Mouse (Mus musculus): ENCODE measurements around the gene Ghr. TPM values are rescaled to one million over a fixed set of nuclear protein-coding genes. Genes with fewer than 3 reads are reported as not detected.
A peak's percentile ranks its signal among the peaks of the same experiment; 100 is the strongest.

Gene Ghr
- polyA plus RNA-seq, 1 experiment from 2014 or later, result 65.6 TPM

DNA sequence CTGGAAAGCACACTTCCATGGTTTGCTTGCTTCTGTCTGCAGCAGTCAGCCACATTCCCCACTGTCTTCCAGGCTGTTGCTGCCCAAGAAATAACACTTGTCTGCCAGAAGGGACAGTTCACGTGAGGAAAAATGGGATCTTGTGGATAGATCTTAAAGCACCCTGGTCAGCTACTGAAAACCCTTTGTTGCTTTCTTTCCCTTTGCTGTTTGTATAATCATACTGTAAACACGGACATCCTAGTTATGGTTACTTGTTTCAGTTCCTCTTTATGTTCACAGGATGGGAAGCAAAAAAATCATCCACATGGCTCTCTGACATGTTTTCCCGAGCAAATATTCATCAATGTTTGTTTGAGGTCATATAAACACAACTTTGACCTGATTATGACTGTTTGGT is 243.4 kb downstream of the Ghr start:
- DNase-seq (no peak), ATAC-seq (no peak)
- 65% methylated on average over 3 of the region's 3 CpGs for WGBS (ENCODE audit: insufficient replicate concordance)
- Histone ChIP-seq H3K4me2 (ENCODE audit: low read depth, low read length) (no peak overlapping the region), H3K4me1 (ENCODE audit: insufficient read depth) (no peaks in the 10 kb centered on the region), H3K9ac (replicated peaks) (no peak overlapping the region), H3K27me3 (ENCODE audit: insufficient read depth, low read length) (no peaks in the 10 kb centered on the region), H3K27ac (ENCODE audit: low read depth) (no peak overlapping the region), H3K36me3 (replicated peaks; ENCODE audit: insufficient read depth, low read length) (peaks cover 10% of the 10 kb centered on the region; the same call in 1 of the 2 replicates), H3K9me3 (ENCODE audit: low read length) (no peaks in the 10 kb centered on the region), H3K4me3 (ENCODE audit: low read depth, low read length) (no peak overlapping the region)
- TF ChIP-seq CTCF (IDR thresholded peaks at IDR 0.05; ENCODE audit: low read depth), result no peak
- no peak for TF ChIP-seq EP300 (IDR thresholded peaks at IDR 0.05; ENCODE audit: low read depth)

DNA sequence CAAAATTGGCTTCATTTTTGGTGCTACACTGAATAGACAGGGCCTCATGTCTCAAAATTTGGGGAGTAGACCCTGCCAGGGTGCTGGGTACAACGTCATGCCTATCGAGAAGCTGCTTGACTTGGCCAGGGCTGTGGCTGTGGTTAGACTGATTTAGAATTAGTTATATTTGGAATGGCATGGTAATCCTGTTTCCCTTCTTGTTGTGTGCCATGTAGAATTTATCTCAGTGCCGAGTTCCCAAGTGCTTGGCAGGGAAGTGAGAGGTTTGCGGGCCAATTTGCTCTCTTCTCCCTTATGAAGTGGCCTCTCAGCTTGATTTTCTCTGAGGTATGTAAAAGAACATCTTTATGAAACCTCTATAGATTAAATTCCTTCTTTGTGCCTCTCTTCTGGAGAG is 250.8 kb downstream of the Ghr start:
- no peaks in the 10 kb centered on the region for H3K4me1 ChIP-seq (ENCODE audit: insufficient read depth)
- H3K4me2 ChIP-seq (ENCODE audit: low read depth, low read length), result no peak overlapping the region
- ATAC-seq, result no peak
- no peak for TF ChIP-seq CTCF (IDR thresholded peaks at IDR 0.05; ENCODE audit: low read depth)
- no peak for TF ChIP-seq EP300 (IDR thresholded peaks at IDR 0.05; ENCODE audit: low read depth)
- 82% methylated on average over 4 of the region's 4 CpGs for WGBS (ENCODE audit: insufficient replicate concordance)
- H3K27me3 ChIP-seq (ENCODE audit: insufficient read depth, low read length), result no peaks in the 10 kb centered on the region
- no peaks in the 10 kb centered on the region; the same call in 1 of the 2 replicates for H3K36me3 ChIP-seq (replicated peaks; ENCODE audit: insufficient read depth, low read length)
- no peak overlapping the region for H3K27ac ChIP-seq (ENCODE audit: low read depth)
- no peak overlapping the region for H3K4me3 ChIP-seq (ENCODE audit: low read depth, low read length)
- DNase-seq, result no peak
- H3K9ac ChIP-seq (replicated peaks), result no peak overlapping the region
- no peaks in the 10 kb centered on the region for H3K9me3 ChIP-seq (ENCODE audit: low read length)

DNA sequence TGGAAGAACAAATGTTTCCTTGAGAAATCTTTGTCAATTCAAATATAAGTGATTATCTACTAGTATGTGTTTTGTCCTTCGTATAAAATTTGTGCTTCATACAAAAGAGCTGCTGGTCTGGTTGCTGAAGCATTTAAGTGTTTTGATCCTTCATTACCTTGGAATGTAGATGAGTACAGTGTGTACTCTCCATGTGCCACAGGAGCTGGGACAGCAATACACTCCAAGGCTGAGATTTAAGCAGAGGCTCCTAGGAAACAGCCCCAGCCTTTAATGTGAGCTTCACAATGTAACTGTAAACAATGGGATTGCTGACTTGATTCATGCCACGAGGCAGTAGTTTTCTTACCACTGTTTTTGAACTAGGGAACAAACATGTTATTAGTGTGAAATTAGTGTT is 251.5 kb downstream of the Ghr start:
- no peak for ATAC-seq
- no peaks in the 10 kb centered on the region for H3K9me3 ChIP-seq (ENCODE audit: low read length)
- H3K36me3 ChIP-seq (replicated peaks; ENCODE audit: insufficient read depth, low read length), result no peaks in the 10 kb centered on the region; the same call in 1 of the 2 replicates
- DNase-seq, result no peak
- no peak overlapping the region for H3K4me3 ChIP-seq (ENCODE audit: low read depth, low read length)
- no peak overlapping the region for H3K27ac ChIP-seq (ENCODE audit: low read depth)
- H3K9ac ChIP-seq (replicated peaks), result no peak overlapping the region
- WGBS (ENCODE audit: insufficient replicate concordance), result 64% methylated on average over 2 of the region's 2 CpGs
- no peak overlapping the region for H3K4me2 ChIP-seq (ENCODE audit: low read depth, low read length)
- no peaks in the 10 kb centered on the region for H3K27me3 ChIP-seq (ENCODE audit: insufficient read depth, low read length)
- TF ChIP-seq EP300 (IDR thresholded peaks at IDR 0.05; ENCODE audit: low read depth) (no peak), CTCF (IDR thresholded peaks at IDR 0.05; ENCODE audit: low read depth) (no peak)
- H3K4me1 ChIP-seq (ENCODE audit: insufficient read depth), result no peaks in the 10 kb centered on the region

DNA sequence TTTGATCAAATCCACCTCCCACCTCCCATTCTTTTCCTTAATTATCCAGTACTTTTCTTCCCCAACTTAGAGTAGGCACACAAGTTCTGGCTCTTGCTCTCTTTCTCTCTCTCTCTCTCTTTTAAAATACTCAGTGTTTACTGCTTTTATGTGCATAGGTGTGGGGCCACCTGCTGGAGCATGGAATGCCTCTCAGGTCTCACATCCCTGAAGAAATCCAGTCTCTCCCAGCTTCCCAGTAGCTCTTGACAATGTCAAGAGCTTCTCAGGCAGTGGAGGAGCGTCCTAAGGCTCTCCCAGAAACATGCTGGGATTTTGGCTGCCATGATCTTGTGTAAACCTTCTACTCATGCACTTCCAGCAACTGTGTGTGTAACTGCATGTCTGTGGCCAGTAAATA is 253.0 kb downstream of the Ghr start:
- ATAC-seq (no peak), DNase-seq (no peak)
- no peak overlapping the region for H3K4me3 ChIP-seq (ENCODE audit: low read depth, low read length)
- no peak overlapping the region for H3K4me2 ChIP-seq (ENCODE audit: low read depth, low read length)
- no peaks in the 10 kb centered on the region for H3K9me3 ChIP-seq (ENCODE audit: low read length)
- 76% methylated on average over 1 of the region's 1 CpGs for WGBS (ENCODE audit: insufficient replicate concordance)
- H3K9ac ChIP-seq (replicated peaks), result no peak overlapping the region
- H3K4me1 ChIP-seq (ENCODE audit: insufficient read depth), result no peaks in the 10 kb centered on the region
- no peaks in the 10 kb centered on the region for H3K27me3 ChIP-seq (ENCODE audit: insufficient read depth, low read length)
- no peak overlapping the region for H3K27ac ChIP-seq (ENCODE audit: low read depth)
- no peaks in the 10 kb centered on the region; the same call in 1 of the 2 replicates for H3K36me3 ChIP-seq (replicated peaks; ENCODE audit: insufficient read depth, low read length)
- 0 out of 2 replicates have a peak, but pooled peaks have one; percentile 4 for TF ChIP-seq CTCF (IDR thresholded peaks at IDR 0.05; ENCODE audit: low read depth)
- TF ChIP-seq EP300 (IDR thresholded peaks at IDR 0.05; ENCODE audit: low read depth), result no peak

DNA sequence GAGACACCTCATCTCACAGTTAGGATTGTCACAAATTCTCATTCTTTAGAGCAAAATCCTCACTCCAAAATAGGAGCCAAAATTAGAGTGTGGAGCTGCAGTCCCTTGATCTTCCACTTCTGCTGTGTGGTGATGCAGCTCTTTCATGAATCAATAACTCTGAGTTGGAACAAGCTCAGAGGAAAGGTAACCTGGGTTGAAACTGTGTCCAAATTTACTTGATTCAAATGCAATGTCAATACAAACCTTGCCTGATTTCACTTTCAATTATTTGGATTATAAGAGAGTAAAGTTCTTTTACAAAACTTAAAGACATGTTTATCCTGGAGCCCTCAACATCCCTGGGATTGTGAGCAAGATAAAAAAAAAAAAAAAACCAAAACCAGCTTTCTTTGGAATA is 260.3 kb downstream of the Ghr start:
- Histone ChIP-seq H3K9ac (replicated peaks) (no peak overlapping the region), H3K9me3 (ENCODE audit: low read length) (no peaks in the 10 kb centered on the region), H3K27me3 (ENCODE audit: insufficient read depth, low read length) (no peaks in the 10 kb centered on the region), H3K4me2 (ENCODE audit: low read depth, low read length) (no peak overlapping the region), H3K4me1 (ENCODE audit: insufficient read depth) (no peaks in the 10 kb centered on the region), H3K4me3 (ENCODE audit: low read depth, low read length) (no peak overlapping the region), H3K27ac (ENCODE audit: low read depth) (no peak overlapping the region), H3K36me3 (replicated peaks; ENCODE audit: insufficient read depth, low read length) (no peaks in the 10 kb centered on the region; the same call in none of the 2 replicates)
- no peak for TF ChIP-seq EP300 (IDR thresholded peaks at IDR 0.05; ENCODE audit: low read depth)
- no peak for TF ChIP-seq CTCF (IDR thresholded peaks at IDR 0.05; ENCODE audit: low read depth)
- no peak for ATAC-seq
- DNase-seq, result no peak

DNA sequence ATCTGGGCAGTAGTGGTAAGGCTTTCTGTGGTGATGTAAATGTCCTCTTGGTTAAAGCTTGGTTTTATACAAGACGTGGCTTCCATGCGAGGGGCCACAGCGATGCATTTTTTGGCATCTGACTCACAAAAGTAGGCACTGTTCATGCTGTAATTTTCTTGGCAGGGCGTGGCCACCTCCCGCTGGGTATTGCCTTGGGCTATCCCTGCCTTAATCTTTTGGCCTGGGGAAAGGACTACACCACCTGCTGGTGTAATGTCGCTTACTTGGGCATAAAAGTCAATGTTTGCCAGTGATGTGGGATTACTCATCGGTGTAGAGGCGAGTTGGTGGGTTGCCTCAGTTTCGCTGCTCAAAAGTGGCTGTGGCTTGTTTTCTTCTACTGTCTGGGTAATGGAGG is 263.4 kb downstream of the Ghr start:
- Histone ChIP-seq H3K4me2 (ENCODE audit: low read depth, low read length) (no peak overlapping the region), H3K27me3 (ENCODE audit: insufficient read depth, low read length) (no peaks in the 10 kb centered on the region), H3K4me3 (ENCODE audit: low read depth, low read length) (no peak overlapping the region), H3K36me3 (replicated peaks; ENCODE audit: insufficient read depth, low read length) (no peaks in the 10 kb centered on the region; the same call in none of the 2 replicates), H3K9ac (replicated peaks) (no peak overlapping the region), H3K27ac (ENCODE audit: low read depth) (no peak overlapping the region), H3K9me3 (ENCODE audit: low read length) (no peaks in the 10 kb centered on the region), H3K4me1 (ENCODE audit: insufficient read depth) (no peaks in the 10 kb centered on the region)
- WGBS (ENCODE audit: insufficient replicate concordance), result 81% methylated on average over 9 of the region's 9 CpGs
- TF ChIP-seq CTCF (IDR thresholded peaks at IDR 0.05; ENCODE audit: low read depth) (no peak), EP300 (IDR thresholded peaks at IDR 0.05; ENCODE audit: low read depth) (no peak)
- DNase-seq (no peak), ATAC-seq (no peak)

DNA sequence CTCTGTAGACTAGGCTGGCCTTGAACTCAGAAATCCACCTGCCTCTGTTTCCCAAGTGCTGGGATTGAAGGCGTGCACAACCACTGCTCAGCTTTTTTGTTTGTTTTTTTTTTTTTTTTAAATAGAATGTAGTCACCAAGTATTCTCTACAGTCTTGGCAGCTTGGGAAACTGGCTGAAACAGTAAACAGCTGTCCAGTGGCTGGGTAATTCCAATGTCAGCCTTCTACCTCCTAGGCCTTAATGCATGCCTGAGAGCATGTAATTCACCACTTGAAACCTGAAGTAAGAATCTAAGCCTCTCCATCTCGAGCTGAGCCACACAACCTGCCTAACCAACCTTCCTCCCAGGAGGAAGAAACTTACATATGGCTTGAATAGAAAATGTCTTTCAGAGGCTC is 266.7 kb downstream of the Ghr start:
- H3K27ac ChIP-seq (ENCODE audit: low read depth), result no peak overlapping the region
- no peaks in the 10 kb centered on the region for H3K4me1 ChIP-seq (ENCODE audit: insufficient read depth)
- H3K4me2 ChIP-seq (ENCODE audit: low read depth, low read length), result no peak overlapping the region
- no peak for DNase-seq
- TF ChIP-seq CTCF (IDR thresholded peaks at IDR 0.05; ENCODE audit: low read depth) (no peak), EP300 (IDR thresholded peaks at IDR 0.05; ENCODE audit: low read depth) (no peak)
- H3K27me3 ChIP-seq (ENCODE audit: insufficient read depth, low read length), result no peaks in the 10 kb centered on the region
- 52% methylated on average over 2 of the region's 2 CpGs for WGBS (ENCODE audit: insufficient replicate concordance)
- no peak for ATAC-seq
- no peak overlapping the region for H3K9ac ChIP-seq (replicated peaks)
- H3K9me3 ChIP-seq (ENCODE audit: low read length), result no peaks in the 10 kb centered on the region
- no peak overlapping the region for H3K4me3 ChIP-seq (ENCODE audit: low read depth, low read length)
- no peaks in the 10 kb centered on the region; the same call in none of the 2 replicates for H3K36me3 ChIP-seq (replicated peaks; ENCODE audit: insufficient read depth, low read length)
